Mouse (Mus musculus): ENCODE measurements around the gene Arsg. TPM values are rescaled to one million over a fixed set of nuclear protein-coding genes. Genes with fewer than 3 reads are reported as not detected.

The Arsg gene
- 3.3 and 7.0 TPM in 2 replicates for total RNA-seq (2021)
- long read RNA-seq, experiment 1, partial matches to known transcripts: 0 of 3 reads
- long read RNA-seq, experiment 1, other reads (novel, unspliced or antisense): 3 of 3 reads
- long read RNA-seq, experiment 2, partial matches to known transcripts: 0 of 5 reads
- long read RNA-seq, experiment 2, other reads (novel, unspliced or antisense): 3 of 5 reads

GRCm38 (mm10) chr11:109473171-109474085, at the start of gene Arsg, which contains the start of gene Slc16a6:
Gene Arsg (plus strand): TSS chr11:109473374.
Gene Slc16a6 (minus strand): TSS chr11:109473598.
- peak; percentile 89 for DNase-seq

- DNase-seq: peak; percentile 100
Observed at GRCm38 (mm10) chr11:109425392-109426271, 47.5 kb upstream of the Arsg start, which contains the start of gene Amz2. Gene Amz2 (plus strand): TSS chr11:109425946.

GRCm38 (mm10) chr11:109426272-109426586, 46.9 kb upstream of the Arsg start:
- DNase-seq: no peak

GRCm38 (mm10) chr11:109427353-109427752, 45.8 kb upstream of the Arsg start:
- DNase-seq: no peak

- no peak for DNase-seq
Observed at GRCm38 (mm10) chr11:109434233-109434798, 38.9 kb upstream of the Arsg start.

GRCm38 (mm10) chr11:109436889-109437288, 36.3 kb upstream of the Arsg start:
- DNase-seq: no peak

GRCm38 (mm10) chr11:109439209-109439608, 34.0 kb upstream of the Arsg start:
- DNase-seq: no peak

GRCm38 (mm10) chr11:109439829-109440340, 33.3 kb upstream of the Arsg start:
- DNase-seq: peak; percentile 91

GRCm38 (mm10) chr11:109440641-109441040, 32.5 kb upstream of the Arsg start:
- no peak for DNase-seq

- peak; percentile 60 for DNase-seq
Observed at GRCm38 (mm10) chr11:109441119-109441518, 32.1 kb upstream of the Arsg start.

- no peak for DNase-seq
Observed at GRCm38 (mm10) chr11:109442166-109442730, 30.9 kb upstream of the Arsg start.

- no peak for DNase-seq
Observed at GRCm38 (mm10) chr11:109443468-109444263, 29.5 kb upstream of the Arsg start.

GRCm38 (mm10) chr11:109444600-109444999, 28.6 kb upstream of the Arsg start:
- DNase-seq: peak; percentile 41

GRCm38 (mm10) chr11:109445438-109446035, 27.6 kb upstream of the Arsg start:
- DNase-seq: peak; percentile 44

- no peak for DNase-seq
Observed at GRCm38 (mm10) chr11:109451169-109451568, 22.0 kb upstream of the Arsg start.

GRCm38 (mm10) chr11:109456261-109456660, 16.9 kb upstream of the Arsg start:
- no peak for DNase-seq

- DNase-seq: no peak
Observed at GRCm38 (mm10) chr11:109458165-109458564, 15.0 kb upstream of the Arsg start.

- DNase-seq: no peak
Observed at GRCm38 (mm10) chr11:109460586-109460985, 12.6 kb upstream of the Arsg start.

- no peak for DNase-seq
Observed at GRCm38 (mm10) chr11:109465068-109465467, 8.1 kb upstream of the Arsg start.

- DNase-seq: peak; percentile 24
Observed at GRCm38 (mm10) chr11:109466987-109467386, 6.2 kb upstream of the Arsg start.

Data from adrenal gland, postnatal 14 days (tissue).